Mouse (Mus musculus): ENCODE results near the gene Pwwp2b. TPM values are rescaled to one million over a fixed set of nuclear protein-coding genes. Genes with fewer than 3 reads are reported as not detected.

Pwwp2b gene
- polyA plus RNA-seq, 1 experiment: 7.5 TPM

GRCm38 (mm10) chr7:139270738-139271137 is 22.5 kb downstream of the Pwwp2b start:
- peaks cover 2% of the 10 kb centered on the region for H3K4me1 ChIP-seq (ENCODE audit: control insufficient read depth, insufficient read depth, low read length)
- no peak overlapping the region for H3K4me3 ChIP-seq (ENCODE audit: low read depth, low read length)
- no peak for TF ChIP-seq POLR2A (IDR thresholded peaks at IDR 0.05; ENCODE audit: insufficient read depth, low read length)
- TF ChIP-seq CTCF (IDR thresholded peaks at IDR 0.05; ENCODE audit: low read depth, low read length): no peak
- no peak for TF ChIP-seq EP300 (IDR thresholded peaks at IDR 0.05; ENCODE audit: insufficient read depth, low read depth, low read length)
- H3K27ac ChIP-seq (ENCODE audit: insufficient read depth, low read length): no peak overlapping the region
- H3K9ac ChIP-seq (ENCODE audit: low read depth, poor library complexity, severe bottlenecking): no peak overlapping the region
- H3K9me3 ChIP-seq (replicated peaks; ENCODE audit: control insufficient read depth, insufficient read depth, low read length, poor library complexity, severe bottlenecking): no peaks in the 10 kb centered on the region
- H3K36me3 ChIP-seq (ENCODE audit: control insufficient read depth, insufficient read depth, low read length, poor library complexity, severe bottlenecking): no peaks in the 10 kb centered on the region
- H3K27me3 ChIP-seq (ENCODE audit: control insufficient read depth, insufficient read depth, low read length, poor library complexity, severe bottlenecking): no peaks in the 10 kb centered on the region

GRCm38 (mm10) chr7:139271871-139272270 is 23.6 kb downstream of the Pwwp2b start:
- H3K36me3 ChIP-seq (ENCODE audit: control insufficient read depth, insufficient read depth, low read length, poor library complexity, severe bottlenecking): no peaks in the 10 kb centered on the region
- no peak overlapping the region for H3K27ac ChIP-seq (ENCODE audit: insufficient read depth, low read length)
- H3K4me3 ChIP-seq (ENCODE audit: low read depth, low read length): no peak overlapping the region
- H3K9ac ChIP-seq (ENCODE audit: low read depth, poor library complexity, severe bottlenecking): no peak overlapping the region
- H3K27me3 ChIP-seq (ENCODE audit: control insufficient read depth, insufficient read depth, low read length, poor library complexity, severe bottlenecking): no peaks in the 10 kb centered on the region
- TF ChIP-seq EP300 (IDR thresholded peaks at IDR 0.05; ENCODE audit: insufficient read depth, low read depth, low read length) (no peak), CTCF (IDR thresholded peaks at IDR 0.05; ENCODE audit: low read depth, low read length) (no peak), POLR2A (IDR thresholded peaks at IDR 0.05; ENCODE audit: insufficient read depth, low read length) (no peak)
- H3K4me1 ChIP-seq (ENCODE audit: control insufficient read depth, insufficient read depth, low read length): no peaks in the 10 kb centered on the region
- H3K9me3 ChIP-seq (replicated peaks; ENCODE audit: control insufficient read depth, insufficient read depth, low read length, poor library complexity, severe bottlenecking): no peaks in the 10 kb centered on the region

GRCm38 (mm10) chr7:139272639-139273396 is 24.5 kb downstream of the Pwwp2b start:
- Histone ChIP-seq H3K4me3 (ENCODE audit: low read depth, low read length) (no peak overlapping the region), H3K27ac (ENCODE audit: insufficient read depth, low read length) (no peak overlapping the region), H3K36me3 (ENCODE audit: control insufficient read depth, insufficient read depth, low read length, poor library complexity, severe bottlenecking) (no peaks in the 10 kb centered on the region), H3K27me3 (ENCODE audit: control insufficient read depth, insufficient read depth, low read length, poor library complexity, severe bottlenecking) (no peaks in the 10 kb centered on the region), H3K4me1 (ENCODE audit: control insufficient read depth, insufficient read depth, low read length) (no peaks in the 10 kb centered on the region), H3K9me3 (replicated peaks; ENCODE audit: control insufficient read depth, insufficient read depth, low read length, poor library complexity, severe bottlenecking) (no peaks in the 10 kb centered on the region), H3K9ac (ENCODE audit: low read depth, poor library complexity, severe bottlenecking) (no peak overlapping the region)
- TF ChIP-seq EP300 (IDR thresholded peaks at IDR 0.05; ENCODE audit: insufficient read depth, low read depth, low read length) (no peak), CTCF (IDR thresholded peaks at IDR 0.05; ENCODE audit: low read depth, low read length) (no peak)

GRCm38 (mm10) chr7:139273397-139273719 is 25.1 kb downstream of the Pwwp2b start:
- H3K9ac ChIP-seq (ENCODE audit: low read depth, poor library complexity, severe bottlenecking): no peak overlapping the region
- H3K27ac ChIP-seq (ENCODE audit: insufficient read depth, low read length): no peak overlapping the region
- TF ChIP-seq EP300 (IDR thresholded peaks at IDR 0.05; ENCODE audit: insufficient read depth, low read depth, low read length): no peak
- no peak for TF ChIP-seq CTCF (IDR thresholded peaks at IDR 0.05; ENCODE audit: low read depth, low read length)
- no peak for TF ChIP-seq POLR2A (IDR thresholded peaks at IDR 0.05; ENCODE audit: insufficient read depth, low read length)

GRCm38 (mm10) chr7:139275586-139275985 is 27.3 kb downstream of the Pwwp2b start:
- no peaks in the 10 kb centered on the region for H3K4me1 ChIP-seq (ENCODE audit: control insufficient read depth, insufficient read depth, low read length)
- H3K27me3 ChIP-seq (ENCODE audit: control insufficient read depth, insufficient read depth, low read length, poor library complexity, severe bottlenecking): no peaks in the 10 kb centered on the region
- H3K9ac ChIP-seq (ENCODE audit: low read depth, poor library complexity, severe bottlenecking): no peak overlapping the region
- H3K36me3 ChIP-seq (ENCODE audit: control insufficient read depth, insufficient read depth, low read length, poor library complexity, severe bottlenecking): no peaks in the 10 kb centered on the region
- no peak overlapping the region for H3K4me3 ChIP-seq (ENCODE audit: low read depth, low read length)
- H3K27ac ChIP-seq (ENCODE audit: insufficient read depth, low read length): no peak overlapping the region
- no peaks in the 10 kb centered on the region for H3K9me3 ChIP-seq (replicated peaks; ENCODE audit: control insufficient read depth, insufficient read depth, low read length, poor library complexity, severe bottlenecking)
- TF ChIP-seq CTCF (IDR thresholded peaks at IDR 0.05; ENCODE audit: low read depth, low read length) (no peak), EP300 (IDR thresholded peaks at IDR 0.05; ENCODE audit: insufficient read depth, low read depth, low read length) (no peak), POLR2A (IDR thresholded peaks at IDR 0.05; ENCODE audit: insufficient read depth, low read length) (no peak)

More at GRCm38 (mm10) chr7:139273397-139273719, 25.1 kb downstream of the Pwwp2b start:
- Histone ChIP-seq H3K36me3 (ENCODE audit: control insufficient read depth, insufficient read depth, low read length, poor library complexity, severe bottlenecking) (no peaks in the 10 kb centered on the region), H3K4me1 (ENCODE audit: control insufficient read depth, insufficient read depth, low read length) (no peaks in the 10 kb centered on the region), H3K9me3 (replicated peaks; ENCODE audit: control insufficient read depth, insufficient read depth, low read length, poor library complexity, severe bottlenecking) (no peaks in the 10 kb centered on the region), H3K27me3 (ENCODE audit: control insufficient read depth, insufficient read depth, low read length, poor library complexity, severe bottlenecking) (no peaks in the 10 kb centered on the region), H3K4me3 (ENCODE audit: low read depth, low read length) (no peak overlapping the region)

GRCm38 (mm10) chr7:139276150-139276549 is 27.9 kb downstream of the Pwwp2b start:
- no peak for TF ChIP-seq POLR2A (IDR thresholded peaks at IDR 0.05; ENCODE audit: insufficient read depth, low read length)
- TF ChIP-seq EP300 (IDR thresholded peaks at IDR 0.05; ENCODE audit: insufficient read depth, low read depth, low read length): no peak
- no peak for TF ChIP-seq CTCF (IDR thresholded peaks at IDR 0.05; ENCODE audit: low read depth, low read length)
- Histone ChIP-seq H3K9ac (ENCODE audit: low read depth, poor library complexity, severe bottlenecking) (no peak overlapping the region), H3K9me3 (replicated peaks; ENCODE audit: control insufficient read depth, insufficient read depth, low read length, poor library complexity, severe bottlenecking) (no peaks in the 10 kb centered on the region), H3K27ac (ENCODE audit: insufficient read depth, low read length) (no peak overlapping the region), H3K36me3 (ENCODE audit: control insufficient read depth, insufficient read depth, low read length, poor library complexity, severe bottlenecking) (no peaks in the 10 kb centered on the region), H3K4me3 (ENCODE audit: low read depth, low read length) (no peak overlapping the region), H3K4me1 (ENCODE audit: control insufficient read depth, insufficient read depth, low read length) (peaks cover 3% of the 10 kb centered on the region), H3K27me3 (ENCODE audit: control insufficient read depth, insufficient read depth, low read length, poor library complexity, severe bottlenecking) (no peaks in the 10 kb centered on the region)

Data from ES-Bruce4 (cell line).